Mouse (Mus musculus) hindbrain, postnatal 0 days (tissue): Measurements from ENCODE around the gene Pde4d. TPM values are rescaled to one million over a fixed set of nuclear protein-coding genes. Genes with fewer than 3 reads are reported as not detected.

Experiments used
- ATAC-seq: fragments of 200-750 bp; cut with Nextera tagmentation; 2 replicates; pipeline ENCODE4 v1.8.0; 2017; ENCODE audit warnings: mild to moderate bottlenecking, moderate TSS enrichment, moderate library complexity
- DNase-seq: peaks from one replicate; pipeline ENCODE4 v3.0.0-alpha.2; 2015; ENCODE audit warnings: low spot score
- H3K27ac ChIP-seq: fragments of 300-500 bp; sonication (generic); 2 replicates; pipeline ENCODE4 v1.5.1; 2014; ENCODE audit warnings: mild to moderate bottlenecking
- H3K27me3 ChIP-seq: fragments of 300-500 bp; sonication (generic); 2 replicates; pipeline ENCODE4 v1.6.1; 2014; ENCODE audit warnings: low read length, mixed read lengths; ENCODE audit not compliant: insufficient read depth
- H3K36me3 ChIP-seq: fragments of 300-500 bp; sonication (generic); 2 replicates; pipeline ENCODE4 v1.6.1; 2014; ENCODE audit warnings: low read length, mixed read lengths; ENCODE audit not compliant: insufficient read depth
- H3K4me1 ChIP-seq: fragments of 300-500 bp; sonication (generic); 2 replicates; pipeline ENCODE4 v1.6.1; 2014; ENCODE audit warnings: antibody characterized with exemption, low read length, mixed read lengths; ENCODE audit not compliant: insufficient read depth
- H3K4me2 ChIP-seq: fragments of 300-500 bp; sonication (generic); 2 replicates; pipeline ENCODE4 v1.6.1; 2014; ENCODE audit warnings: low read depth, mild to moderate bottlenecking, low read length, moderate library complexity, mixed read lengths
- H3K4me3 ChIP-seq: fragments of 300-500 bp; sonication (generic); 2 replicates; pipeline ENCODE4 v1.5.1; 2014; ENCODE audit warnings: low read length
- H3K9ac ChIP-seq: fragments of 300-500 bp; sonication (generic); replicated peaks from 2 replicates; pipeline ENCODE4 v1.6.1; 2014; ENCODE audit warnings: mild to moderate bottlenecking, low read length, moderate library complexity, mixed read lengths
- H3K9me3 ChIP-seq: fragments of 300-500 bp; sonication (generic); 2 replicates; pipeline ENCODE4 v1.6.1; 2016; ENCODE audit warnings: low read length, mixed read lengths
- CTCF ChIP-seq: IDR thresholded peaks from 2 replicates; pipeline ENCODE4 v1.5.1; 2016; ENCODE audit warnings: antibody characterized with exemption, control low read depth, low read depth
- WGBS: fragments of 180-500 bp; shearing (Covaris S2); extraction: QIAGEN DNeasy Blood & Tissue Kit; methylation state at CpG from one replicate; pipeline ENCODE4 v1.1.7; 2014; 5-methylcytosine and 5-hydroxymethylcytosine counted together
- polyA plus RNA-seq: library from polyadenylated mRNA; unstranded; fragments of >200 nt; fragmentation: Nextera tagmentation; extraction: Ambion mirVana; gene quantifications from 2 replicates; pipeline ENCODE4 v1.2.1, GENCODE M21; 2015
- total RNA-seq: library from RNA; depleted of rRNA; stranded (reverse); fragments of >200 nt; gene quantifications from 2 replicates; pipeline ENCODE4 v1.2.3, GENCODE M21; 2014

Pde4d gene
- total and polyA plus RNA-seq, 2 experiments from 2014 or later: 19.3 to 77.1 TPM

- no peaks in the 10 kb centered on the region for H3K36me3 ChIP-seq
- WGBS: 83% methylated on average over 2 of the region's 2 CpGs
- H3K27ac ChIP-seq: no peak overlapping the region
- no peak overlapping the region for H3K9ac ChIP-seq
- H3K27me3 ChIP-seq: no peaks in the 10 kb centered on the region
- DNase-seq (no peak), ATAC-seq (no peak)
- TF ChIP-seq CTCF: no peak
- H3K9me3 ChIP-seq: no peaks in the 10 kb centered on the region
- no peak overlapping the region for H3K4me3 ChIP-seq
- H3K4me1 ChIP-seq: no peaks in the 10 kb centered on the region
- no peak overlapping the region for H3K4me2 ChIP-seq
Measured at GRCm38 (mm10) chr13:109807036-109807435, 1357.3 kb downstream of the Pde4d start.

- Histone ChIP-seq H3K4me2 (no peak overlapping the region), H3K4me1 (no peaks in the 10 kb centered on the region), H3K27me3 (no peaks in the 10 kb centered on the region), H3K9ac (no peak overlapping the region), H3K36me3 (no peaks in the 10 kb centered on the region), H3K4me3 (no peak overlapping the region), H3K9me3 (no peaks in the 10 kb centered on the region), H3K27ac (no peak overlapping the region)
- 79% methylated on average over 3 of the region's 3 CpGs for WGBS
- ATAC-seq (no peak), DNase-seq (no peak)
- TF ChIP-seq CTCF: no peak
Measured at GRCm38 (mm10) chr13:109807446-109807845, 1357.7 kb downstream of the Pde4d start.

- 0 out of 2 replicates have a peak, but pooled peaks have one; percentile 35 for ATAC-seq
- no peak overlapping the region for H3K27ac ChIP-seq
- TF ChIP-seq CTCF: no peak
- no peaks in the 10 kb centered on the region for H3K9me3 ChIP-seq
- DNase-seq: no peak
- H3K27me3 ChIP-seq: no peaks in the 10 kb centered on the region
- H3K9ac ChIP-seq: no peak overlapping the region
- no peak overlapping the region for H3K4me2 ChIP-seq
- 74% methylated on average over 6 of the region's 6 CpGs for WGBS
- no peaks in the 10 kb centered on the region for H3K4me1 ChIP-seq
- no peaks in the 10 kb centered on the region for H3K36me3 ChIP-seq
- H3K4me3 ChIP-seq: no peak overlapping the region
Measured at GRCm38 (mm10) chr13:109808039-109808438, 1358.3 kb downstream of the Pde4d start.

- DNase-seq (no peak), ATAC-seq (no peak)
- Histone ChIP-seq H3K27me3 (no peaks in the 10 kb centered on the region), H3K4me2 (no peak overlapping the region), H3K4me3 (no peak overlapping the region), H3K27ac (no peak overlapping the region), H3K9me3 (no peaks in the 10 kb centered on the region), H3K36me3 (no peaks in the 10 kb centered on the region), H3K4me1 (no peaks in the 10 kb centered on the region), H3K9ac (no peak overlapping the region)
- TF ChIP-seq CTCF: no peak
- WGBS: 87% methylated on average over 6 of the region's 7 CpGs
Measured at GRCm38 (mm10) chr13:109808946-109809345, 1359.2 kb downstream of the Pde4d start.

- Histone ChIP-seq H3K4me1 (no peaks in the 10 kb centered on the region), H3K9me3 (no peaks in the 10 kb centered on the region), H3K9ac (no peak overlapping the region), H3K36me3 (no peaks in the 10 kb centered on the region), H3K27ac (no peak overlapping the region), H3K4me2 (no peak overlapping the region), H3K27me3 (no peaks in the 10 kb centered on the region), H3K4me3 (no peak overlapping the region)
- 91% methylated on average over 4 of the region's 4 CpGs for WGBS
- DNase-seq: no peak
- TF ChIP-seq CTCF: no peak
- no peak for ATAC-seq
Measured at GRCm38 (mm10) chr13:109809646-109810045, 1359.9 kb downstream of the Pde4d start.

GRCm38 (mm10) chr13:109813924-109814323 lies 1364.2 kb downstream of the Pde4d start:
- no peak overlapping the region for H3K4me2 ChIP-seq
- no peak overlapping the region for H3K9ac ChIP-seq
- H3K27ac ChIP-seq: no peak overlapping the region
- H3K4me1 ChIP-seq: no peaks in the 10 kb centered on the region
- 90% methylated on average over 4 of the region's 4 CpGs for WGBS
- H3K36me3 ChIP-seq: no peaks in the 10 kb centered on the region
- ATAC-seq: no peak
- H3K9me3 ChIP-seq: no peaks in the 10 kb centered on the region
- no peak for DNase-seq
- no peaks in the 10 kb centered on the region for H3K27me3 ChIP-seq
- H3K4me3 ChIP-seq: no peak overlapping the region
- TF ChIP-seq CTCF: no peak

GRCm38 (mm10) chr13:109819071-109819470 lies 1369.3 kb downstream of the Pde4d start:
- Histone ChIP-seq H3K27me3 (no peaks in the 10 kb centered on the region), H3K9ac (no peak overlapping the region), H3K36me3 (no peaks in the 10 kb centered on the region), H3K4me1 (peaks cover 8% of the 10 kb centered on the region), H3K4me3 (no peak overlapping the region), H3K4me2 (no peak overlapping the region), H3K27ac (no peak overlapping the region), H3K9me3 (no peaks in the 10 kb centered on the region)
- 78% methylated on average over 3 of the region's 3 CpGs for WGBS
- DNase-seq (no peak), ATAC-seq (no peak)
- TF ChIP-seq CTCF: no peak
